Mouse (Mus musculus): ENCODE data around the gene Golph3.

DNA sequence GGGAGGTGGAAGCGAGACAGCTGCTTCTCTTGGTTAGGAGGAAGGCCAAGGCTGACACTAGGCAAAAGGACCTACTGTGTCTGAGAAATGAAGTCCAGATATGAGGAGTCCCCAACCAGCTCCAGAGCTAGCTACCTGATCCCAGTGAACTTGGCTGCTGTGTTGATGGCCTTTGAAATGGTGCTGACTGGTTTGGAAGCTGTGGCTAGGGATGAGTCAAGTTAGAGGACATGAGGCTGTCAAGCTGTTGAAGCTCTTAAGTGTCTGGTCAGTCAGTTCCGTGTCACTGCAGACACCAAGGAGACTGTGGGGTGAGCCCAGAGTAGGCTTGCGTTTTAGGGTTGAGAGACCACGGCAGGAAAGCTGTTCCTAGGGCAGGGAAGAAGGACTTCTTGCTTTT lies 13.1 kb downstream of the Golph3 start:
- TF ChIP-seq CTCF (IDR thresholded peaks at IDR 0.05; ENCODE audit: control insufficient read depth, insufficient read depth, insufficient read length) (no peak), MYOD1 (IDR thresholded peaks at IDR 0.05; ENCODE audit: control insufficient read depth, insufficient read length, low read depth) (no peak), USF1 (IDR thresholded peaks at IDR 0.05; ENCODE audit: low read depth) (no peak), CEBPB (IDR thresholded peaks at IDR 0.05; ENCODE audit: low read depth) (no peak), MAX (IDR thresholded peaks at IDR 0.05) (no peak)
